Mouse (Mus musculus) natural killer cell, adult 2 months (primary cell): ENCODE measurements around the gene Tbx1.
A peak's percentile ranks its signal among the peaks of the same experiment; 100 is the strongest.

Experiments used
- DNase-seq, 2 experiments: peaks; one replicate each; pipeline ENCODE4 v3.0.0; 2022; ENCODE audit warnings: low spot score in 2 of 2

Gene Tbx1

DNA sequence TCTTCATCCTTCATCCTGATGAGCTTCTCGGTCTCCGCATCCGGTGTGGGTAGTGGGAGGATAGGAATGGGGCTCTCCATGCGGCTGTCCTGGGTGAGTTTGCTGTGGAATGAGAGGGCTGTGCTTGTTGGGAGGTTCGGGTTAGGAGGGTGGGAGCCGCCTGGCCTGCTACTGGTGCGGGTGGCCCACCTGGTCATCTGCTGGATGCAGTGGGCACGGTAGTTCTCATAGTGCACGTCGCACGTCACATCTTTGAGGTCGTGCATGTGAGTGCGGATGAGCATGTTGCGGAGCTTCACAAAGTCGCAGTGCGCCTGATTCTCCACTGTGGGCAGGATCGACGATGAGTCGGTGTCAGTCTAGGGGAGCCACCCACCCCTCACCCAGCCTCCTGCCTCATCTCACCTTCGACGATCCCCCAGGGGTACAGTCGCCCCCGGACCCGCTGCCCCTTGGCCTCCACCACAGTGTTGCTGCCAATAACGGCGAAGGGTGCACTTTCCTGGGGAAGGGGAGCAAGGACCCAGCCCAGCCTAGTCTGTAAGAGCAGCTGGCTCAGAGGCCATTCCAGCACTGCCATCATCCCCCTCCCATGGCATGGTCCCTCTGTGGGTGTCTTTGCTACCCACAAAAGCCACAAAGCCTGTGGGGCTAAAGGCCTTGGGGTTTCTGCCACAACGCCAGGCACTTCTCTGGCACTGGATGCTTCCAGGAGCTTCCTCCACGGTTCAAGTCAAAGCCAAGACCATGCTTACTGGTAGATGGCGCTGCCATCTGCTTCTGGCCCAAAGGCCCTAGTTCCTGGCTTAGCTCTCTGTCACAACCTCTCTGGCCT, 32.7 kb upstream of the Tbx1 start:
- DNase-seq = no peak

- DNase-seq = no peak
Observed at GRCm38 (mm10) chr16:18622019-18622418, 31.5 kb upstream of the Tbx1 start, which contains the start of gene Gp1bb. Gene Gp1bb (minus strand): TSS chr16:18622403.

- peak in 1 of 2 experiments; percentile 25 for DNase-seq
Observed at GRCm38 (mm10) chr16:18621362-18622001, 31.0 kb upstream of the Tbx1 start.

DNA sequence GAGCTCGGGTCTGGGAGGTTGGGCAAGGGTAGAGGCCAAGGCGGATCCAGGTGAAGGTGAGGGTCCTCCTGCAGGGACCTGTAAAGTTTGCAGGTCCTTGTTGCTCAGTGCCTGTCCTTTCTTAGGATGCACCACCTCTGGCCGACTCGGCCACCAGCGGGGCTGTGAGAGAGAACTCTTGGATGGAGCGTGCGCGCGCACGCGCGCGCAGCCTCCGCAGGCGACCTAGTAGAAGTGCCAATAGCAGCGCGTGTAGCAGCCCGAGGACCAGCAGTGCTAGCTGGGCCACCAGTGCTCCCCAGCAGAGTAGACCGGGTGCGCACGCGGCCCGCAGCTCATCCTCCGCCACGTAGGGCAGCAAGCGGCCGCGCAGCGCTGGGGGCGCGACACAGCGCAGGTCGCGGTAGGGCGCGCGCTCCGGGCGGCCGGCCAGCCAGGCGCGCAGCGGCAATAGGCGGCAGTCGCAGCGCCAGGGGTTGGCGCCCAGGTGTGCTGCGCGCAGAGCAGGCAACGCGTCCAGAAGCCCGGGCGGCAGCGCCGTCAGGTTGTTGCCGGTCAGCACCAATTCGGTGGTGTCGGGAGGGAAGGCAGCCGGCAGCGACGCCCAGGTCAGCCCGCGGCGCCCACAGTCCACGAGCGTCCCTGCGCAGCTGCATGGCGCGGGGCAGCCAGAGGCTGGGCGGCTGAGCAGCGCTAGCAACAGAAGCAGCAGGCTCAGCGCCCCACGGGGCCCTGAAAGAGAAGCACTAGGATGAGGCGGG, 30.3 kb upstream of the Tbx1 start:
- no peak for DNase-seq

DNA sequence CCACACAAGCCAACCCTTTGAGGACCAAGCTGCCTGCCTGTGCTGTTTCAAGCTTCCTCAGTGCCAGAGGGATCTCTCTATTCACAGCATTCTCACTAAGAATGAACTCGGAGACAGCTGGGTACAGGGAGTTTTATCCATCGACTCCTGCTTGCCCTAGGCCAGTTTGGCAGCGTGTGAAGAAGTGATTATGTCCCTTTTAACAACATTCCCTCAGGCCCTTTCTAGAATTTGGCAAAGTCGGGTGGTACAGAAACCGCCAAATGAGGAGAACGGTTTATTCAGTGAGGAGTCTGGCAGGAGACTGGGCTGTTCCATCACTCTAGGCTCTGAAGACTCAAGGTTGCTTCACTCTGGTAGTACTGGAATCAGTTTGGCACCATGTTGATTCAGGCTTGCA, 29.7 kb upstream of the Tbx1 start:
- DNase-seq = no peak

DNA sequence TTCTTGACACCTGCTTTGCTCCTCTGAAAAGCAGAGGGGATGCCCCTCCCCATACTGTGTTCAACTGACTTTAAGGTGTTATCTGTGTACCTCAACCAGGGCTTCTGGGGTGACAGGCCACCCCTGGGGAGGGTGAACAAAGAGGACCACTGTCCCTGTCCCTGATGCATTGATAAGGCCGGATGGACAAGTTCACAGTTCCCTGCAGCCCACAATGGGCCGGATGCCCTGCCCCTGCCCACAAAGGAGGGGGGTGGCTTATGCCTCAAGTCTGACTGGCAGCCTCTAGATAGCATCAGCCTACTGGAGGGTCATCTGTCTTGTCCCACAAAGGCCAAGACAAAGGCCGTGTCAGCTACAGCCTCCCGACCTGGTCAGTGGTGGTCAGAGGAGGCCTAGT, 28.6 kb upstream of the Tbx1 start:
- DNase-seq = peak; percentile 24 to 58

- no peak for DNase-seq
Observed at GRCm38 (mm10) chr16:18618297-18618696, 27.8 kb upstream of the Tbx1 start.

GRCm38 (mm10) chr16:18617370-18618065, 27.0 kb upstream of the Tbx1 start:
- DNase-seq = peak; percentile 77 to 81

- no peak for DNase-seq
Observed at GRCm38 (mm10) chr16:18613301-18613700, 22.8 kb upstream of the Tbx1 start.

DNA sequence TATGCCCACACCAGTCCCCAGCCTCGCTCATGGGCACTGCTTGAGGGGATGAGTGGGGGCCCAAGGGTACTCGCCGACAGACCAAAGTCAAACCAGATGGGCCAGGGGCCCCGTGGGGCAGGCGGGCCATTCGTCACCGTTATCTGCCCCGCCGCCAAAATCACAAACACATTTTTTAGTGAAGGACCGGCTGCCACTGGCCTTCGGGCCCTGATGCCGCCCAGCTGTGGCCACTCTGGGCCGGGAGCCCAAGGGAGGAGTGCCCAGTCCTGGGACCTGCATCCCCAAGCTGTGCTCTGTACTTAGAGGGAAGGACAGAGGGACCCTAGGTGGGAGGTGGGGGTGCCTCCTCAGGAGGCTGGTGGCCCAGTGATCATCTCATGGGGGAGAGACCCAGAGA, 21.3 kb upstream of the Tbx1 start:
- DNase-seq = no peak

GRCm38 (mm10) chr16:18609099-18609498, 18.6 kb upstream of the Tbx1 start:
- DNase-seq = no peak

- no peak for DNase-seq
Observed at GRCm38 (mm10) chr16:18608226-18608625, 17.8 kb upstream of the Tbx1 start.

DNA sequence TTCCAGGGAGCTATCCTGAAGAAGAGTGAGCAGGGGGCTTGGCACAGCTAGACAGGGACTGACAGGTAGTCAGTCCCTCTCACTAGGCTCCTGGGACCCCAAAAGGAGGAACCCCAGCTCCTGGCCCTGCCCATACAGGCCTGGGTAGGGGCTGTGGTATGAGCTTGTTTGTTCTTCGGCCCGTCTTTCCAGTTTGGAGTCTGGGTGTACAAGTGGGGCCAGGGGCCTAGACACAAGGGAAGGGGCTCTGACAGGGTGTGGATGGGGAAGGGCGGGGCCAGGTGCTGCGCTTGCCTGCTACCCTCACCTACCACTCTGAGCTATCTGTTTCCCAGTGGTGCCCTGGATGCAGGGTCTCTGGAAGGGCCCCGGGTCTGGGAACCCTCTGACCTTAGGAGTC, 15.2 kb upstream of the Tbx1 start:
- DNase-seq = no peak

DNA sequence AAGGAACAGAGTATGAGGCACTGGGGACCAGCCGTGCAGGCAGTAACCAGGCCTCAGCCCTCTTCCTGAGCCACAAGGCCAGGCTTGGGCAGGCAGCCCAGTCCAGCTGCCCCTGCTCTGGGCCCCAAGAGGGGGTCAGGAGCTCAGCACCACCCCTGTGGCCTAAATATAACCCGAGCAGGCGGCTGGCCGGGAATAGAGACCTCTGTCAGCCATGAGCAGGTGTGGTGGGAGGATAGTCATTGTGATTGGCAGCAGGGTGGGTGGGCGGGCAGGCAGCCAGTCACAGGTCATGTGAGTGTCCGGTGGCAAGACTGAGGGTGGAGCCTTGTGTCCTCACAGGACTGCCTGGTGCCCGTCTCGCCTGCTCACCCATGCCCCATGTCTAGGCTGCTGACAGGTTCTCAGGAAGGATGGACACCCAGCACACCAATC, 13.8 kb upstream of the Tbx1 start:
- DNase-seq = no peak

DNA sequence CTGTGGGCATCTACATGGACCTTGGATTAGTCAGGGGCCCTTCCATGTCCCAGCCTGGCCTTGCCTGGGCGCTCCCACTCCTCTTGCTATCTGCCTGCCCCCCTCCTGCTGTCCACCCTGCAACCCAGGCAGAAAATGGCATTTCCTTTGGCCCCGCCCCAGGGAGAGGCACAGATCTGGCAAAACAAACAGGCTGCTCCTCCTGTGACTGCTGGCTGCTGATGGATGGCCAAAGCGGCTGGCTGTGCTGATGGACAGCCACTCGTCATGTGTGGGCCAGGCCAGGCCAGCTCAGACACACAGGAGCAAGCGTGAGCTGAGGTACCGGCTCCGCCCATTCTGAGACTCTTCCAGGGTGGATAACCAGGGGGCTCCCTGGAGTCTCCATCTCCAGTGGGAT, 11.0 kb upstream of the Tbx1 start:
- DNase-seq = no peak

DNA sequence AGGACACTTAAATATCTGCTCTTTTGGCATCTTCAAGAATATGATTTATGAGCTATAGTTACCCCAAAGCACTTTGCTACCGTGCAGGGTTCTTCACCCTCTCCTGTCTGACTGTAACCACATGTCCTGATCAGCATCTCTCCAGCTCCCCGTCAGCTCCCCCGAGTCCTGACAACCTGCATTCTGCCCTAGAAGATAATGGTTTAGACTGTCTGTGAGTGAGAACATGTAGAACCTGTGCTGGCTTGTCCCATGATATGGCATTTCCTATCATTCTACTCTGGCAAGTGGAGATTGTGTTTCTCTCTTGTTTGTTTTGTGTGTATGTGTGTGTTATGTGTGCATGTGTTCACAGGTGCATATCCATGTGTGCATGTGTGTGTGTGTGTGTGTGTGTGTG, 7.5 kb upstream of the Tbx1 start:
- no peak for DNase-seq

GRCm38 (mm10) chr16:18596255-18596654, 5.8 kb upstream of the Tbx1 start:
- DNase-seq = no peak

- DNase-seq = no peak
Observed at GRCm38 (mm10) chr16:18593930-18594329, 3.5 kb upstream of the Tbx1 start.

DNA sequence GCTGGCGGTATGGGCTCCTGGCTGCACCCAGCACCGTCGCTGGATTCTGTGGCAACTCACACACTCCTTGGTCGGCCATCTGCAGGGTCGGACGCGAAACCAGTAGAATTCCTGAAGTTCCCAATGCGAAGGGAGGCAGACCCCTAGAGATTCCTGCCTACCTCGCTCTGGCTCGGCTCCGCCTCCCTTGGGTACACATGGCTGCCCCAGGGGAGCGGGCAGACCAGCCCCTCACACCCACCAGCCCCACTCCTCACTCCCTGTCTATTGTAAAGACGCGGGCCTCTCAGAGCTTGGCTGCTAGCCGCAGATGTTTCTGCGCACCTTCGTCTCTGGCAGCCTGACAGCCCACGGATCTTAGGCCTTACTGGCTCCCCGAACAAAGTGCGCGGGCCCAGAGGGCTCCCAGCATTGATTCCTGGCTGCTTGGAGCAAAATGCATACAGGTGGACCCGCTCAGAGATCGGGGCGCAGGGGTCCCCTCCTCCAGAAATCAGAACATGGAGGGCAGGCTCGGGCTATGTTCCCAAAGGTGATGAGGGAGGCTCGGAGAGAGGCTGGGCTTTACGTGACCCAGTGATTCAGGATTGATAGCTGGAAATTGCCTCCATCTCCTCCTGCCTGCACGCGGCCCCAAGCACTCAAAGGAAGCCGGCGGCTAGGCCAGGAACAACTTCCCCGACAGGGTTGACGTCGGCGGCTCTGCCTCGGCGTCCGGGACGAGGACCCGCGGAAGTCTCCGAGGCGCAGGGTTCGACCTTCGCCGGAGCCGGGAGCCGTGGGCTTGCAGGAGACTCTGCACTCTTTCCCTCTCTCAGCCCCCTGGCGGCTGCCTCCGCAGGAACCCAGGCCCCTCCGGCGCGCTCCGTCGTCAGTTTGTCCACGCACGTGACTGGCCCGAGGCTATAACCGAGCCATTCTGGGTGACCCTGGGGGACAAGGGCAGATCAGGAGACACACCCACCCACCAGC, 862 bp upstream of the Tbx1 start:
- DNase-seq = no peak

GRCm38 (mm10) chr16:18589080-18589621, 1.3 kb downstream of the Tbx1 start:
- no peak for DNase-seq

DNA sequence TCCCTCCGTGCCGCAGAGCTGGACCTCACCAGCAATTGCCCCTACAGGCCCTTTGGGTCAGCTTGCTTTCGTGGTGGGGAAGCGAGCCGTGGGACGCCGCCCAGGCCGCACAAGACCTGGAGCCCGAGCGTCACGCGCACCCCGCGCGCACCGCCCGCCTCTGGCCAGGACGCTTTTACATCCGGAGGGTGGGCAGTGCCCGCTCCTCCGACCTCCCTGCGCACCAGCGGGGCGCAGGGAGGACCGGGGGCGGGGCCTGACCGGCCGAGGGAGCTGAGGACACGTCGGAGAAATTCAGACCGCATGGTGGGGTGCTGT, 1.8 kb downstream of the Tbx1 start:
- no peak for DNase-seq
